Mouse (Mus musculus) ovary, postnatal 36 days (tissue): Measurements from ENCODE around the gene Gpkow.
A peak's percentile ranks its signal among the peaks of the same experiment; 100 is the strongest.
"Not testable (repeated sequence)": the region's sequence is repeated elsewhere in the genome, so short reads cannot be mapped to it uniquely, and the experiment has no call there.

Source experiments
- DNase-seq: peaks from one replicate; pipeline ENCODE4 v3.0.0; 2022; ENCODE audit warnings: low spot score, mixed read lengths

Gpkow gene

GRCm38 (mm10) chrX:7688321-7688720 is 8.6 kb upstream of the Gpkow start:
- DNase-seq = no peak

- no peak for DNase-seq
Observed at GRCm38 (mm10) chrX:7690486-7690885, 6.4 kb upstream of the Gpkow start.

GRCm38 (mm10) chrX:7692862-7693261 is 4.1 kb upstream of the Gpkow start:
- DNase-seq = no peak

- no peak for DNase-seq
Observed at GRCm38 (mm10) chrX:7696520-7696919, 411 bp upstream of the Gpkow start.

- not testable (repeated sequence) for DNase-seq
Observed at GRCm38 (mm10) chrX:7713764-7714134, 16.8 kb downstream of the Gpkow start.

GRCm38 (mm10) chrX:7714135-7714899 is 17.4 kb downstream of the Gpkow start, which contains the start of gene Wdr45:
TSS of gene Wdr45 (plus strand) at chrX:7714333.
- peak; percentile 87 for DNase-seq

- not testable (repeated sequence) for DNase-seq
Observed at GRCm38 (mm10) chrX:7716058-7716457, 19.1 kb downstream of the Gpkow start.

GRCm38 (mm10) chrX:7721514-7722281 is 24.8 kb downstream of the Gpkow start, which contains the start of gene Gm45208:
TSS of gene Gm45208 (plus strand) at chrX:7722245.
- DNase-seq = peak; percentile 57

GRCm38 (mm10) chrX:7722282-7722611 is 25.3 kb downstream of the Gpkow start:
- no peak for DNase-seq

GRCm38 (mm10) chrX:7722691-7723090 is 25.8 kb downstream of the Gpkow start:
- no peak for DNase-seq

GRCm38 (mm10) chrX:7724135-7724534 is 27.2 kb downstream of the Gpkow start:
- no peak for DNase-seq

- DNase-seq = no peak
Observed at GRCm38 (mm10) chrX:7725841-7726240, 28.9 kb downstream of the Gpkow start.

- DNase-seq = peak; percentile 11
Observed at GRCm38 (mm10) chrX:7727176-7727575, 30.2 kb downstream of the Gpkow start.

GRCm38 (mm10) chrX:7728215-7728921 is 31.4 kb downstream of the Gpkow start, which contains the start of gene Praf2:
TSS of gene Praf2 (plus strand) at chrX:7728439.
- DNase-seq = peak; percentile 65

- DNase-seq = no peak
Observed at GRCm38 (mm10) chrX:7728922-7729265, 32.0 kb downstream of the Gpkow start.

GRCm38 (mm10) chrX:7733571-7734156 is 36.7 kb downstream of the Gpkow start:
- DNase-seq = peak; percentile 66

GRCm38 (mm10) chrX:7739336-7740081 is 42.6 kb downstream of the Gpkow start:
- peak; percentile 16 for DNase-seq

- DNase-seq = no peak
Observed at GRCm38 (mm10) chrX:7740082-7740819, 43.3 kb downstream of the Gpkow start.

- DNase-seq = no peak
Observed at GRCm38 (mm10) chrX:7741103-7741502, 44.2 kb downstream of the Gpkow start.

GRCm38 (mm10) chrX:7743470-7743869 is 46.5 kb downstream of the Gpkow start:
- no peak for DNase-seq

- no peak for DNase-seq
Observed at GRCm38 (mm10) chrX:7744940-7745339, 48.0 kb downstream of the Gpkow start.
